Mouse (Mus musculus) heart, postnatal 10 days (tissue): ENCODE data around the gene Vmn1r233. TPM values are rescaled to one million over a fixed set of nuclear protein-coding genes. Genes with fewer than 3 reads are reported as not detected.

Source experiments
- DNase-seq, 2 experiments: peaks; one replicate each; pipeline ENCODE4 v3.0.0; 2021
- intact Hi-C: fragments of 180-260 bp; cut with DNase I; formaldehyde crosslinking; loops from one replicate; pipeline ENCODE4 v1.15.1; 2025
- total RNA-seq, 2 experiments: library from RNA; stranded (reverse); gene quantifications; 2 replicates each; pipeline ENCODE4 v1.2.3; 2021

Vmn1r233 gene
- total RNA-seq, result not detected

GRCm38 (mm10) chr17:20996364-20996763, at the start of gene Vmn1r233:
Vmn1r233 (minus strand) TSS chr17:20996464.
- DNase-seq, result no peak
- intact Hi-C loops, result no loop called here

- intact Hi-C loops, result no loop called here
- no peak for DNase-seq
Observed at GRCm38 (mm10) chr17:21018410-21019080, 22.3 kb upstream of the Vmn1r233 start.

- intact Hi-C loops, result loop anchor here (2.0 kb wide), 1 partner anchor 59 kb away; no protein-coding TSS in a partner anchor
- DNase-seq, result no peak
Observed at GRCm38 (mm10) chr17:21009726-21010125, 13.5 kb upstream of the Vmn1r233 start.

DNA sequence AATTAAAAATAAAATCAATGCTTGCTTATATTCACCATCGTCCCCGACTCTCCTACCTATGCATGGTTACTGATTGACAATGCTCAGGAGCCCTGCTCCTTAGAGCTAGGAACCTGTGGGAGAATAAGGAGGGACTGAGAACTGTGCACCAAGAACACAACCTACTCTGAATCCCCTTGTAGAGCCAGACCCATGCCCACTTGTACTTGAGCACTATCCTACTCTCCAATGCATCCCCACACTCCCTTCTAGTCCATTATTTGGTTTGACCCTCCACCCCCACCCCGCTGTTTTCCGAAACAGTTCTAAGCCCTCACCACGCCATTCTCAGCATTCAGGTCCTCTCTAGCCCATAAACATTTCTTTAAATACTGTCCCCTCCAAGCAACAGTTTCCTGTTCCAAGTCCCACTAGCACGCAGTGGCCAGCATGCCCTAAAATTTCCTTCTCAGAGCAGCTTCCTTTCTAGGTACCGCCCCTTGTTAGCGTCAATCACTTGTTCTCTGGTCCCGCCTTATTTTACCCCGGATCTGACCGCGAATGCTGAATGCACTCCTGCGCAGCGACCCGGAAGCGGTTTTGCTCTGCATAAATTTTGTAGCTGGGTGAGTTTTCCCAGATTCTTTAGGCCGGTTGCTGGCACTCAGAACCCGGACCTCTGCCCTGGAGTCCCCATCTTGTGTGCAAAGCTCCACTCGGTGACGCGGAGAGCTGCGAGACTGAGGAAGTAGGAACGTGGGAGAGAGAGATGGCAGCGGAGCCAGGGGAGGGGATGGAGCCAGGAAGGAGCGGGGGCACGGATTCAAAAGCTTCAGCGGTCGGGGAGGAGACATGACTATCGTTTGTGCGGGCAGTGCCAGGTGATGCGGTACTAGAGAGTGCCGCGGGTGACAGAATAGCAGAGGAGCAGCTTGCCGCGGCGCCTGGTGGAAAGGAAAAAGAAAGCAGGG, 12.4 kb upstream of the Vmn1r233 start, which contains the start of gene Zfp160:
Gene Zfp160 (plus strand): TSS at position 522 of the 950 bp plus-strand sequence.
- intact Hi-C loops, result loop anchor here (2.0 kb wide), 1 partner anchor 58 kb away; no protein-coding TSS in a partner anchor
- peak; percentile 91 to 95 for DNase-seq

DNA sequence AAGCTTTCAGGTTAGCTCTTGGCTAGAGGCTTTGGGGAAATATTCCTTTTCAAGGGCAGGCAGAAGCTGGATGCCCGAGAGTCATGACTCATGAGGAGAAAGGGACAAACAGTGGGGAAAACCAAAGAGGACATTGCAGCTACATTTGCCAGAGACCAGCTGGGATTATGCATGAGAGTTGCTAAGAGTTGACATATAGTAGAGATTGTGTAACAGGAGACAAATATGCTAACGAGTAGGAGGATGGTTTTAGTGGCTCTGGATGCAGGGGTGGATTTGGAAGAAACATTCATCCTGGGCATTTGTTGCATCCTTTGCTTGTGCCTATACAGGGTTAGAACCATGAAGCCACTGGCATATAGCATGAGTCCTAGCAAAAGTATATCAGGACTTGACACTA, 2.5 kb downstream of the Vmn1r233 start:
- DNase-seq, result no peak
- intact Hi-C loops, result no loop called here

GRCm38 (mm10) chr17:20966681-20967080, 29.6 kb downstream of the Vmn1r233 start:
- intact Hi-C loops, result no loop called here
- DNase-seq, result no peak

GRCm38 (mm10) chr17:20965421-20965820, 30.8 kb downstream of the Vmn1r233 start:
- peak; percentile 21 to 22 for DNase-seq
- intact Hi-C loops, result no loop called here

DNA sequence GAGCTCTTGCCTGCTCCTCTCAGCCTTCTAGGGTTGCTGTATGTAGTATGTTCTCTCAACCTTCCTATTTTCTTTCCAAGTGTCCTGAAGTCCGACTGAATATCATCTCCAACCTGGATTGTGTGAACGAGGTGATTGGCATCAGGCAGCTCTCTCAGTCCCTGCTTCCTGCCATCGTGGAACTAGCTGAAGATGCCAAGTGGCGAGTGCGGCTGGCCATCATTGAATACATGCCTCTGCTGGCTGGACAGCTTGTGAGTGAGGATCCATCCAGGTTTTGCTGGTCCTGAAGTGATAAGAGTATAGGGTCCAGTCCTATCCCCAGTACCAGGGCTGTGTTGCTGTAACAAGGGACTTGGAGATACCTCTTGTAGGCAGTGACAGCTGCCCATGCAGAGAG, 35.9 kb downstream of the Vmn1r233 start:
- intact Hi-C loops, result no loop called here
- DNase-seq, result no peak

- DNase-seq, result no peak
- intact Hi-C loops, result loop anchor here (10.0 kb wide), 2 partner anchors 508 to 588 kb away; partner anchors contain the start of genes Zfp51 and Zfp52
Observed at GRCm38 (mm10) chr17:20946636-20947035, 49.6 kb downstream of the Vmn1r233 start.

DNA sequence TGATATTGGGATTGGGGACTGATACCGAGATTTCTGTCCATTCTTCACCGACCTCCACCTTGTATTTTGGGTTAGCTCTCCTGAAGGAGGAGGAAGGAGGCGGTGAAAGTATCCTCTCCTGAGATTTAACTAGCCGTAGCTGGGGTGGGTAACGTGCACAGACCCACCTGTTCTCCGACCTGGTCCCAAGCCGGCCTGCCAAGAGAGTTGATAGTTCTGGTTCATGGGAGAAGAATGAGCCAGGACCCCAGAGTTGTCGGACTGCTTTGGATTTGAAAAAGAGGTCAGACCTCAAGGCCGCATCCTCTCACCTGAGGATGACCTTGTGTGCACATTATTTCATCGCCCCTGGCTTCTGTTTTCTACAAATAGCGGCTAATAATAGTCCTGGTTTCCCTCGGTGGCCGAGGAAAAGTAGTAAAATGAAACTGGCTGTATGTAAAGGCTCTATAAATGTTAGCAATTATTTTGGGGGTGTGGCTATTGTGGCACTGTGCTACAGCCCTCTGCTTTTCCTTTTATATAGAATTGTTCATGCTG, 50.2 kb downstream of the Vmn1r233 start:
- DNase-seq, result peak in 1 of 2 experiments; percentile 43
- intact Hi-C loops, result loop anchor here (10.0 kb wide), 2 partner anchors 509 to 589 kb away; partner anchors contain the start of genes Zfp51 and Zfp52

- intact Hi-C loops, result loop anchor here (10.0 kb wide), 2 partner anchors 510 to 590 kb away; partner anchors contain the start of genes Zfp51 and Zfp52
- peak; percentile 100 for DNase-seq
Observed at GRCm38 (mm10) chr17:20944985-20945891, 51.0 kb downstream of the Vmn1r233 start, which contains the start of gene Ppp2r1a. Ppp2r1a (plus strand) TSS chr17:20945311.

GRCm38 (mm10) chr17:20944226-20944625, 52.0 kb downstream of the Vmn1r233 start:
- DNase-seq, result no peak
- intact Hi-C loops, result loop anchor here (10.0 kb wide), 2 partner anchors 511 to 591 kb away; partner anchors contain the start of genes Zfp51 and Zfp52

Other genes with a start within 250 kb of the Vmn1r233 start
- not detected for gene Vmn1r228, start 210.3 kb downstream of the Vmn1r233 start, total RNA-seq
- gene Vmn1r229, start 184.9 kb downstream of the Vmn1r233 start, total RNA-seq, result not detected
- not detected for gene Vmn1r230, start 156.0 kb downstream of the Vmn1r233 start, total RNA-seq
- not detected for gene Vmn1r231, start 91.4 kb downstream of the Vmn1r233 start, total RNA-seq
- gene Vmn1r232, start 76.8 kb downstream of the Vmn1r233 start, total RNA-seq, result not detected
- 100 to 1,000 TPM; 266 TPM for gene Ppp2r1a, start 51.2 kb downstream of the Vmn1r233 start, total RNA-seq
- 10 to 100 TPM; 16.3 to 16.4 TPM for gene Zfp160, start 12.4 kb upstream of the Vmn1r233 start, total RNA-seq
- gene Vmn1r234, start 229.6 kb upstream of the Vmn1r233 start, total RNA-seq, result not detected